Mouse (Mus musculus) CD4-positive naive resting alpha-beta T cell, adult 57 days (primary cell): ENCODE data around the gene Rundc1. TPM values are rescaled to one million over a fixed set of nuclear protein-coding genes. Genes with fewer than 3 reads are reported as not detected.

Experiments used
- total RNA-seq: library from RNA; stranded (reverse); gene quantifications from one replicate; pipeline ENCODE4 v1.2.4, GENCODE M21; 2023

Rundc1 gene
- total RNA-seq = 22.3 TPM

GRCm38 (mm10) chr11:101424925-101425813 lies at the start of gene Rundc1, which contains the start of gene Ptges3l:
Rundc1 (plus strand) TSS chr11:101425085.
Ptges3l (minus strand) TSS chr11:101425333.

GRCm38 (mm10) chr11:101417101-101417855 lies 7.6 kb upstream of the Rundc1 start, which contains the start of gene Aarsd1:
Aarsd1 (minus strand) TSS chr11:101417615.

GRCm38 (mm10) chr11:101424105-101424851 lies 607 bp upstream of the Rundc1 start, which contains the start of gene Gm27029:
Gm27029 (minus strand) TSS chr11:101424796.

GRCm38 (mm10) chr11:101442127-101442693 lies 17.3 kb downstream of the Rundc1 start, which contains the start of gene Rpl27:
Rpl27 (plus strand) TSS chr11:101442298.

GRCm38 (mm10) chr11:101448274-101448746 lies 23.4 kb downstream of the Rundc1 start, which contains the start of gene Ifi35:
Ifi35 (plus strand) TSS chr11:101448407.

GRCm38 (mm10) chr11:101464211-101465100 lies 39.6 kb downstream of the Rundc1 start, which contains the start of gene Rnd2:
Rnd2 (plus strand) TSS chr11:101464999.

GRCm38 (mm10) chr11:101465869-101466551 lies 41.1 kb downstream of the Rundc1 start, which contains the start of gene Vat1:
Vat1 (minus strand) TSS chr11:101466230.

Other genes with a start within 250 kb of the Rundc1 start
- not detected for gene Ccr10, start 249.6 kb upstream of the Rundc1 start, total RNA-seq
- 91.5 TPM for gene Ezh1, start 198.6 kb upstream of the Rundc1 start, total RNA-seq
- 0.92 TPM for gene Ramp2, start 179.1 kb upstream of the Rundc1 start, total RNA-seq
- gene Vps25, start 171.4 kb upstream of the Rundc1 start, total RNA-seq = 65.9 TPM
- gene Wnk4, start 164.5 kb upstream of the Rundc1 start, total RNA-seq = 2.5 TPM
- not detected for gene Cntd1, start 146.1 kb upstream of the Rundc1 start, total RNA-seq
- 26.4 TPM for gene Coa3, start 146.0 kb upstream of the Rundc1 start, total RNA-seq
- 187 TPM for gene Becn1, start 122.8 kb upstream of the Rundc1 start, total RNA-seq
- 128 TPM for gene Psme3, start 108.9 kb upstream of the Rundc1 start, total RNA-seq
- 22.4 TPM for gene Aoc2, start 100.0 kb upstream of the Rundc1 start, total RNA-seq
- 0.68 TPM for gene Aoc3, start 94.5 kb upstream of the Rundc1 start, total RNA-seq
- gene G6pc, start 57.5 kb upstream of the Rundc1 start, total RNA-seq = not detected
- 21.6 TPM for gene Aarsd1, start 7.5 kb upstream of the Rundc1 start, total RNA-seq
- gene Gm27029, start 289 bp upstream of the Rundc1 start, total RNA-seq = 3.0 TPM
- 5.2 TPM for gene Ptges3l, start 248 bp downstream of the Rundc1 start, total RNA-seq
- gene Rpl27, start 17.2 kb downstream of the Rundc1 start, total RNA-seq = 120 TPM
- gene Ifi35, start 23.3 kb downstream of the Rundc1 start, total RNA-seq = 71.2 TPM
- 1.2 TPM for gene Rnd2, start 39.9 kb downstream of the Rundc1 start, total RNA-seq
- 8.6 TPM for gene Vat1, start 41.1 kb downstream of the Rundc1 start, total RNA-seq
- 2.2 TPM for gene Brca1, start 126.9 kb downstream of the Rundc1 start, total RNA-seq
- gene Nbr1, start 127.1 kb downstream of the Rundc1 start, total RNA-seq = 127 TPM
- 10.5 TPM for gene Tmem106a, start 157.2 kb downstream of the Rundc1 start, total RNA-seq
- not detected for gene Gm11634, start 174.2 kb downstream of the Rundc1 start, total RNA-seq
- 36.4 TPM for gene Rdm1, start 202.1 kb downstream of the Rundc1 start, total RNA-seq
- 5.4 TPM for gene Arl4d, start 240.5 kb downstream of the Rundc1 start, total RNA-seq